Mouse (Mus musculus) heart, postnatal 0 days (tissue): ENCODE data around the gene Pitpnb.

Experiments
- CTCF ChIP-seq: IDR thresholded peaks from 2 replicates; pipeline ENCODE4 v1.5.1; 2016; ENCODE audit warnings: antibody characterized with exemption, control low read depth, low read depth
- EP300 ChIP-seq: IDR thresholded peaks from 2 replicates; pipeline ENCODE4 v1.6.1; 2016; ENCODE audit warnings: antibody characterized with exemption, low read depth

DNA sequence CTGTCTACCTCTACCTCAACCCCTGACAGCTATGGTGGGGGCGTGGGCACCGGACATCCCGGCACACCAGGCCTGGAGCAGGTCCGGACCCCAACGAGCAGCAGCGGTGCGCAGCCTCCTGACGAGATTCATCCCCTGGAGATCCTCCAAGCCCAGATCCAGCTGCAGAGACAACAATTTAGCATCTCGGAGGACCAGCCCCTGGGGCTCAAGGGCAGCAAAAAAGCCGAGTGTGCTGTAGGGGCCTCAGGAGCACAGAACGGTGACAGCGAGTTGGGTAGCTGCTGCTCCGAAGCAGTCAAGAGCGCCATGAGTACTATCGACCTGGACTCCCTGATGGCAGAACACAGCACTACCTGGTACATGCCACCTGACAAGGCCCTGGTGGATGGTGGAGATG lies 90.9 kb downstream of the Pitpnb start:
- TF ChIP-seq CTCF (no peak), EP300 (no peak)
